Mouse (Mus musculus): Measurements from ENCODE around the gene H2-Ab1. TPM values are rescaled to one million over a fixed set of nuclear protein-coding genes. Genes with fewer than 3 reads are reported as not detected.

Gene H2-Ab1
- polyA plus RNA-seq (2012): not detected in 2 replicates

DNA sequence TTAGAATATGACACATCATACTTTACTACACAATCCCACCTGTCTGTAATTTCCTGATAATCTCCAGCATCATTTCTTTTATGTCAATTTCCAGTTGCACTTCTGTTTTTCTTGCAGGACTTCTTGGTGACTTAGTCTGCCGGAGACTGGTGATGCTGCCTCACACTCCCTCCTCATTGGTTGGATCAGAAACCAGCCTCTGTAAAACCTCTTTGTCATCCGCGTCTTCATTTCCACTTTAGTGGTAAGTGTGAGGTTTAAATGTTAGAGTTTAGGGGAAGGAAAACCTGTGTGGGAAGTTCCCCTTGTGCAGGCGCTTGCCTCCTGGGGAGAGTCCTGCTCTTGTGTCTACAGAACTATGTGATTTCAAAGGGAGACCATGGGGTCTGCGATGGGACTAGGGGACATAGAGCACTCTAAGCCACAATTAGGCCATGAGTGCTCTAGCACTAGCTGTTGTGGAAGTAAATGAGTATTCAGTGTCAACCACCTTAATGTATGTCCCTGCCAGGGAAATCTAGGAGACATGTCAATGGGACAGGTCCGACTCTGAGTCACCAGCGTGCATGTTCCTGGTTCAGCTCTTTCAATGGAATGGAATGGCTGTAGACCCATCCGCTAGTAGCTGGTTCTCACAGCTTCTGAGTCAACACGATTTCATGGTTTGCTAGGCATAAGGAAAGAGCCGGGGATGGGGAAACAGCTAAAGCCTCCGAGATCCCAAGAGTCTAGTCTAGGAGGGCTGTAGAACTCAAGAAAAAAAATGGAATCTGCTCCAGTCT is at the start of gene H2-Ab1:
Gene H2-Ab1, plus strand, starts transcription at position 96 of the 782 bp plus-strand sequence.
- TF ChIP-seq GATA1 (IDR thresholded peaks at IDR 0.05; ENCODE audit: low read length): no peak

- no peak for TF ChIP-seq GATA1 (IDR thresholded peaks at IDR 0.05; ENCODE audit: low read length)
Measured at GRCm38 (mm10) chr17:34207866-34208265, 49.6 kb upstream of the H2-Ab1 start.

DNA sequence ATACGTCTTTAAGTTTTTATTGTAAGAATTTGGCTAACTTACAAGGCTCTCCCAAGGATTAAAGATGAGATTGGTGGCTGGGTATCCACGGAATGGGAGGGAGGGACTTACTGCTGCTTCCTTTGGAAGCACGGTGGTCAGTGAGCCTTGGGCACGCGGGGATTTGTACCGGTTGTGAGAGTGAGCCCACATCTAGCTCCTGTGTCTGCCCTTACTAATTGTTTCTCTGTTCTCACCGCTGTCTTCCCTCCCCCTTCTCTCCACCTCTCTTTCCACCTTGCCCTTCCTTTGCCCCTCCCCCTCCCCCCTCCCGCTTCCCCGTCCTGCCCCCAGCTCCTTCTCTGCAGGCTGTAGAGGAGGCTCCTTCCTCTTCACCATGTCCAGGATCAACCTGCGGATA is 49.1 kb upstream of the H2-Ab1 start:
- TF ChIP-seq GATA1 (IDR thresholded peaks at IDR 0.05; ENCODE audit: low read length): no peak

- TF ChIP-seq GATA1 (IDR thresholded peaks at IDR 0.05; ENCODE audit: low read length): no peak
Measured at GRCm38 (mm10) chr17:34209680-34210079, 47.8 kb upstream of the H2-Ab1 start.

DNA sequence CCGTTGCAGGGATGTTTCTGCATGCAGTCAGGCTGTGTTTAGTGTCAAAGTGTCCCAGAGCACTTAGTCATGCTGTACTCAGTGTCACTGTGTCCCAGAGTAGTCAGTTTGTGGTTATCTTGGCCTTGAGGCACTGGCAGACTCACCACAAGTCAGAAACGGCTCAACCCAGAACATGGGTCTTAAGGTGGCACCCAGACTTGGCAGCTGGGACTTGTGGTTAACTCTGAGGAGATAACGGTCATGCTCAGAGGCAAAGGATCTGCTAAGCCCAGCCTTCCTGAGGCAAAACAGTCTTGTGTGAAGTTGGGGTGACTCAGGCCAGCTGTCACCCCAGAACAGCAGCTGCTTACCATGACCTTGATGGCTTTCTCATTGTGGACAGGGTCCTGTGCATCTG is 46.9 kb upstream of the H2-Ab1 start:
- TF ChIP-seq GATA1 (IDR thresholded peaks at IDR 0.05; ENCODE audit: low read length): peak; percentile 91

- TF ChIP-seq GATA1 (IDR thresholded peaks at IDR 0.05; ENCODE audit: low read length): no peak
Measured at GRCm38 (mm10) chr17:34211746-34212365, 45.6 kb upstream of the H2-Ab1 start.

GRCm38 (mm10) chr17:34213936-34214335 is 43.6 kb upstream of the H2-Ab1 start:
- TF ChIP-seq GATA1 (IDR thresholded peaks at IDR 0.05; ENCODE audit: low read length): no peak

- no peak for TF ChIP-seq GATA1 (IDR thresholded peaks at IDR 0.05; ENCODE audit: low read length)
Measured at GRCm38 (mm10) chr17:34215176-34215575, 42.3 kb upstream of the H2-Ab1 start.

- no peak for TF ChIP-seq GATA1 (IDR thresholded peaks at IDR 0.05; ENCODE audit: low read length)
Measured at GRCm38 (mm10) chr17:34217216-34217928, 40.1 kb upstream of the H2-Ab1 start.

DNA sequence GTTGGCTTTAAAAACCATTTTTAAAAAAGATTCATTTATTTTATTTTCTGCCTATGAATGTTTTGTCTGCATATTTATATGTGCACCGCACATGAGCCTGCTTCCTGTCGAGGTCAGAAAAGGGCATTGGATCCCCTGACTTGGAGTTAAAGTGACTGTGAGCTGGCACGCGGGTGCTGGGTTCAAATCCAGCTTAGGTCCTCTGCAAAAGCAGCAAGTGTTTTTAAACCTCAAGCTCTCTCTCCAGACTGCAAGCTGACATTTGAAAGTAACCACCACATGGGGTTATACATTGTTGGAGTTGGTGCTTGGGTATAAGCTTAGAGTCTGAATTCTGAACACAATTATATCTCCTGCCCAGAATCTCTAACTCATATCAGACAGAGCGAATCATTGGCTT is 39.5 kb upstream of the H2-Ab1 start:
- no peak for TF ChIP-seq GATA1 (IDR thresholded peaks at IDR 0.05; ENCODE audit: low read length)

DNA sequence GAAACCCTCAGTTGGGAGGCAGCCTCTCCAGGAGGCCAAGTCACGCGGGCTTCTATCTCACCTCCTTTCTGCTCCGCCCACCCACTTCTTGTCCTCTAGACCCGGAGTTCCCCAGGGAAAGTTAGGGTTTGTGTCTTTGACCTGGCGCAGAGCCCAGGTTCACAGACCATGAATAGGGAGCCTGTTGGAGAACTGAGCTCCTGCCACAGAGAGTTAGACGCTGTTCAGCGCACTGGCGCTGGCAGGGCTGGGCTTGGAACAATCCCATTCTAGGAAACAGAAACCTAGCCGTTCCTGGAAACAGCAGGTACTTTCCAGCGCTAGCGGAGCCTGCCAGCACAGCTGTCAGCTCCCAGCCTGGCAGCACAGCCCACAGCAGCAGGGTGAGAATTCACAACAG is 38.8 kb upstream of the H2-Ab1 start:
- TF ChIP-seq GATA1 (IDR thresholded peaks at IDR 0.05; ENCODE audit: low read length): no peak

DNA sequence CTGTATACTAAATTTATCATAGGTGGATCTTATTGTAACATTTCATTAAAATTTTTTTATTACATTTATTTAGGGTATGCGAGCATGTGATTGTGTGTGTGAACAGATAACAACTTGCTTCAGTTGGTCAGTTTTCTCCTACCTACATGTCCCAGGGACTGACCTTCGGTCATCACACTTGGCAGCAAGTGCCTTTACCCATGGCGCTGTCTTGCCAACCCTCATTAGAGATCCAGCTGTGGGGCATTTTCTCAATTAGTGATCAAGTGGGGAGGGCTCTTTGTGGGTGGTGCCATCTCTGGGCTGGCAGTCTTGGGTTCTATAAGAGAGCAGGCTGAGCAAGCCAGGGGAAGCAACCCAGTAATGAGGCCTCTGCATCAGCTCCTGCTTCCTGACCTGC is 32.7 kb upstream of the H2-Ab1 start:
- TF ChIP-seq GATA1 (IDR thresholded peaks at IDR 0.05; ENCODE audit: low read length): no peak

GRCm38 (mm10) chr17:34225426-34225825 is 32.1 kb upstream of the H2-Ab1 start:
- no peak for TF ChIP-seq GATA1 (IDR thresholded peaks at IDR 0.05; ENCODE audit: low read length)

GRCm38 (mm10) chr17:34234926-34235325 is 22.6 kb upstream of the H2-Ab1 start:
- TF ChIP-seq GATA1 (IDR thresholded peaks at IDR 0.05; ENCODE audit: low read length): no peak

DNA sequence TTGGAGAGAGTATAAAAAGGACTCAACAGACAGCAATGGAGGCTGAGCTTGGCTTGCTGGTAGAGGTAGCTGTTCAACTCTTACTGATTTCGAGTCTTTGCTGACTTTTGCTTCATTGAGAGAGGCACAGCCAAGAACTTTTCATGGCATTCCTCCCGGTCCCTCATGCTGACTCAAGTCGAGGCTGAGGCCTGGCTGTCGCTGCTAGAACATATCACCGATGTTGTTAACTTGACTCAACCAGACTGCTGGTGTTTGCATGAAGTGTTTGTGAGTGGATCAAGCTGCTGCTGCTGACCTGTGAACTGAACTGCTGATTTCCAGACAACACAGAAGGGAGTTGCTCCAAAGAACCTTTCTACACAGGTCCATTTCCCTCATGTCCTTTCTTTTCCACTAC is 20.8 kb upstream of the H2-Ab1 start:
- no peak for TF ChIP-seq GATA1 (IDR thresholded peaks at IDR 0.05; ENCODE audit: low read length)

GRCm38 (mm10) chr17:34237741-34238140 is 19.7 kb upstream of the H2-Ab1 start:
- TF ChIP-seq GATA1 (IDR thresholded peaks at IDR 0.05; ENCODE audit: low read length): no peak

All from G1E-ER4 (cell line).